Mouse (Mus musculus): ENCODE results near the gene Olfr115.

DNA sequence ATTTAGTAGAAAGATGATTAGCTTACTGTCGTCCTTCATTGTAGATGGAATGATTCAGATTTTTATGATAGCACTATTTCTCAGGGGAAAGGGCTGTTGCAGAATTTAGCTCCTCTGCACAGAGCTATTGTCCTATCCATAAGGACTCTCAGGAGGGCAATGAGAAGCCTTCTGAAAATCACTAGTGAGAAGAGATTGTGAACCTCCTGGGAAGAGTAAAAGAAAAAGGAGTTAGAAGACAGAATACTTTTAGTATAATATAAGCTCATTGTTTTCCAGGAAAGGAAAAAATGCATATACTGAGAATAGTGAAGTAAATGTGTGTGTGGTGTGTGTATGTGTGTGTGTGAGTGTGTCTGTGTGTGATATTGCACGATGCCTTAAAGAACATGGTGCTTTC, 39.8 kb upstream of the Olfr115 start, which contains the start of gene Olfr118:
- TF ChIP-seq CTCF (IDR thresholded peaks at IDR 0.05; ENCODE audit: borderline replicate concordance, extremely low read depth, insufficient read depth, insufficient read length) (no peak), POLR2A (IDR thresholded peaks at IDR 0.05; ENCODE audit: borderline replicate concordance, extremely low read depth, insufficient read depth, insufficient read length, poor library complexity, severe bottlenecking) (no peak)
